Mouse (Mus musculus) kidney, embryonic 15.5 days (tissue): Measurements from ENCODE around the gene Wdr74. TPM values are rescaled to one million over a fixed set of nuclear protein-coding genes. Genes with fewer than 3 reads are reported as not detected.
"Not testable (repeated sequence)": the region's sequence is repeated elsewhere in the genome, so short reads cannot be mapped to it uniquely, and the experiment has no call there.

ENCODE experiments used
- ATAC-seq: fragments of 200-750 bp; cut with Nextera tagmentation; replicated peaks from 2 replicates; pipeline ENCODE4 v1.8.0; 2017; ENCODE audit warnings: moderate TSS enrichment; ENCODE audit not compliant: low FRiP score
- H3K27ac ChIP-seq: fragments of 300-500 bp; sonication (generic); 2 replicates; pipeline ENCODE4 v1.5.1; 2015; ENCODE audit warnings: mild to moderate bottlenecking, inconsistent platforms
- H3K27me3 ChIP-seq: fragments of 300-500 bp; sonication (generic); 2 replicates; pipeline ENCODE4 v1.6.1; 2015; ENCODE audit warnings: inconsistent platforms
- H3K36me3 ChIP-seq: fragments of 300-500 bp; sonication (generic); 2 replicates; pipeline ENCODE4 v1.6.1; 2015; ENCODE audit warnings: inconsistent platforms
- H3K4me1 ChIP-seq: fragments of 300-500 bp; sonication (generic); 2 replicates; pipeline ENCODE4 v1.6.1; 2015; ENCODE audit warnings: inconsistent platforms
- H3K4me2 ChIP-seq: fragments of 300-500 bp; sonication (generic); 2 replicates; pipeline ENCODE4 v1.6.1; 2015; ENCODE audit warnings: moderate library complexity, mild to moderate bottlenecking, inconsistent platforms
- H3K4me3 ChIP-seq: fragments of 300-500 bp; sonication (generic); replicated peaks from 2 replicates; pipeline ENCODE4 v1.5.1; 2015; ENCODE audit warnings: mild to moderate bottlenecking, inconsistent platforms
- H3K9ac ChIP-seq: fragments of 300-500 bp; sonication (generic); 2 replicates; pipeline ENCODE4 v1.6.1; 2015; ENCODE audit warnings: mild to moderate bottlenecking, inconsistent platforms
- H3K9me3 ChIP-seq: fragments of 300-500 bp; sonication (generic); replicated peaks from 2 replicates; pipeline ENCODE4 v1.6.1; 2016; ENCODE audit warnings: inconsistent platforms
- WGBS: fragments of 180-500 bp; shearing (Covaris S2); methylation state at CpG from one replicate; pipeline ENCODE4 v1.1.7; 2015; ENCODE audit warnings: mixed read lengths; 5-methylcytosine and 5-hydroxymethylcytosine counted together
- polyA plus RNA-seq: library from polyadenylated mRNA; unstranded; fragments of >200 nt; fragmentation: Nextera tagmentation; extraction: Ambion mirVana; gene quantifications from 2 replicates; pipeline ENCODE4 v1.2.1, GENCODE M21; 2015

The Wdr74 gene
- polyA plus RNA-seq, 1 experiment from 2014 or later: 94.2 TPM

- no peak for ATAC-seq
- no peaks in the 10 kb centered on the region for H3K27me3 ChIP-seq
- peak overlapping the region; percentile 83 for H3K9ac ChIP-seq
- peaks cover 34% of the 10 kb centered on the region for H3K4me1 ChIP-seq
- peak overlapping the region; percentile 97 for H3K27ac ChIP-seq
- whole genome bisulfite sequencing: 50% methylated on average over 4 of the region's 4 CpGs
- H3K9me3 ChIP-seq: no peaks in the 10 kb centered on the region
- H3K4me2 ChIP-seq: peak overlapping the region; percentile 77
- peak overlapping the region; percentile 87 for H3K4me3 ChIP-seq
- H3K36me3 ChIP-seq: peaks cover 52% of the 10 kb centered on the region
Observed at GRCm38 (mm10) chr19:8711506-8711905, 24.1 kb upstream of the Wdr74 start.

- Histone ChIP-seq H3K4me1 (peaks cover 34% of the 10 kb centered on the region), H3K4me3 (peak overlapping the region; percentile 87), H3K9ac (peak overlapping the region; percentile 83), H3K36me3 (peaks cover 45% of the 10 kb centered on the region), H3K27me3 (no peaks in the 10 kb centered on the region), H3K27ac (peak overlapping the region; percentile 97), H3K9me3 (no peaks in the 10 kb centered on the region), H3K4me2 (peak overlapping the region; percentile 77)
- 52% methylated on average over 10 of the region's 10 CpGs for WGBS
- ATAC-seq: no peak
Observed at GRCm38 (mm10) chr19:8711949-8712869, 23.4 kb upstream of the Wdr74 start.

GRCm38 (mm10) chr19:8712870-8713305, 22.7 kb upstream of the Wdr74 start:
- WGBS: under 1% methylated on average over 13 of the region's 13 CpGs
- Histone ChIP-seq H3K4me3 (peak overlapping the region; percentile 87), H3K9me3 (no peaks in the 10 kb centered on the region), H3K4me1 (peaks cover 34% of the 10 kb centered on the region), H3K27ac (peak overlapping the region; percentile 97), H3K4me2 (peak overlapping the region; percentile 77), H3K27me3 (no peaks in the 10 kb centered on the region), H3K36me3 (peaks cover 38% of the 10 kb centered on the region), H3K9ac (peak overlapping the region; percentile 83)
- ATAC-seq: peak; percentile 77

- no peaks in the 10 kb centered on the region for H3K27me3 ChIP-seq
- H3K27ac ChIP-seq: peak overlapping the region; percentile 97
- peak overlapping the region; percentile 87 for H3K4me3 ChIP-seq
- peak overlapping the region; percentile 77 for H3K4me2 ChIP-seq
- peak overlapping the region; percentile 83 for H3K9ac ChIP-seq
- peaks cover 34% of the 10 kb centered on the region for H3K4me1 ChIP-seq
- under 1% methylated on average over 51 of the region's 51 CpGs for WGBS
- ATAC-seq: peak; percentile 94
- no peaks in the 10 kb centered on the region for H3K9me3 ChIP-seq
- peaks cover 32% of the 10 kb centered on the region for H3K36me3 ChIP-seq
Observed at GRCm38 (mm10) chr19:8713306-8713996, 22.2 kb upstream of the Wdr74 start.

- ATAC-seq: peak; percentile 15; the same call in 1 of the 2 replicates
- peaks cover 26% of the 10 kb centered on the region for H3K36me3 ChIP-seq
Observed at GRCm38 (mm10) chr19:8713997-8714652, 21.5 kb upstream of the Wdr74 start.

GRCm38 (mm10) chr19:8714653-8715481, 20.8 kb upstream of the Wdr74 start:
- H3K9ac ChIP-seq: no peak overlapping the region
- no peak overlapping the region for H3K4me3 ChIP-seq
- H3K9me3 ChIP-seq: no peaks in the 10 kb centered on the region
- H3K27me3 ChIP-seq: no peaks in the 10 kb centered on the region
- 75% methylated on average over 10 of the region's 10 CpGs for WGBS
- ATAC-seq: no peak
- peaks cover 34% of the 10 kb centered on the region for H3K4me1 ChIP-seq
- H3K4me2 ChIP-seq: peak overlapping the region; percentile 77; the same call in 1 of the 2 replicates
- H3K27ac ChIP-seq: no peak overlapping the region
- peaks cover 18% of the 10 kb centered on the region for H3K36me3 ChIP-seq

More at GRCm38 (mm10) chr19:8713997-8714652, 21.5 kb upstream of the Wdr74 start:
- Histone ChIP-seq H3K27ac (peak overlapping the region; percentile 97), H3K4me2 (peak overlapping the region; percentile 77), H3K4me1 (peaks cover 34% of the 10 kb centered on the region), H3K9ac (peak overlapping the region; percentile 83), H3K9me3 (no peaks in the 10 kb centered on the region), H3K27me3 (no peaks in the 10 kb centered on the region), H3K4me3 (peak overlapping the region; percentile 87)
- WGBS: 4% methylated on average over 13 of the region's 13 CpGs

DNA sequence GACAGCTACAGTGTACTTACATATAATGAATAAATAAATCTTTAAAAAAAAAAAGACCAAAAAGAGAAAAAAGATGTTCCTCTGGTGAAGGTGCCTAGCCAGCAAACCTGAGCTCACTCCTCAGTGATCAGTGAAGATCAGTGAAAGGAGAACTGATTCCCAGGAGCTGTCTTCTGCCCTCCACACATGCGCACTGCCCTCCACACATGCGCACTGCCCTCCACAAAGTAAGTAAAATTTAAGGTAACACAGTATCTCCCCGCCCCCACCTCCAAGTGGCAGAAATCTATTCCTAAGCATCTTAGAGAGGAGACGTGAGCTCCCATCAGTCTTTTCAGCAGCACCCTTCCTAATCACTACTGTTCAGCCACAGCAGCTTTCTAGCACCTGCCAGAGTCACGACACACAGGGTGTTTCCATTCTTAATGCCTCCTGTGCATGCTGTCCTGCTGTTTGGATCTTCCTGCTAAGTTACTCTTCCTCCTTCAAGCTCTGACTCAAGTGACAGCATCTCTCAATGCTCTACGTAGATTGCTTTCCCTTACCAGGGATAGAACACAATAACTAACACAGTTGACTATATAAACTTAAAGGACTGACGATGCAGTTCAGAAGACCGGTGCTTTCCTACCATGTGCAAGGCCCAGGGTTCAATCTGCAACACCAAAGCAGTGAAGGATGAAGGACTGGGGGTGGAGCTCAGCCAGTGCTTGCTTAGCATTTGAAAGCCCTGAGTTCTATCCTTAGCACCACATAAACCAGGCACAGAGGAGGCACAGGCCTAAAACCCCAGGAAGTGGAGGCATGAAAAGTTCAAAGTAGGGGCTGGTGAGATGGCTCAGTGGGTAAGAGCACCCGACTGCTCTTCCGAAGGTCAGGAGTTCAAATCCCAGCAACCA, 19.5 kb upstream of the Wdr74 start:
- 76% methylated on average over 10 of the region's 10 CpGs for WGBS
- no peaks in the 10 kb centered on the region for H3K9me3 ChIP-seq
- ATAC-seq: no peak
- H3K4me3 ChIP-seq: no peak overlapping the region
- no peaks in the 10 kb centered on the region for H3K27me3 ChIP-seq
- no peak overlapping the region for H3K27ac ChIP-seq
- peaks cover 6% of the 10 kb centered on the region for H3K36me3 ChIP-seq
- H3K9ac ChIP-seq: no peak overlapping the region
- peaks cover 21% of the 10 kb centered on the region for H3K4me1 ChIP-seq
- no peak overlapping the region for H3K4me2 ChIP-seq

DNA sequence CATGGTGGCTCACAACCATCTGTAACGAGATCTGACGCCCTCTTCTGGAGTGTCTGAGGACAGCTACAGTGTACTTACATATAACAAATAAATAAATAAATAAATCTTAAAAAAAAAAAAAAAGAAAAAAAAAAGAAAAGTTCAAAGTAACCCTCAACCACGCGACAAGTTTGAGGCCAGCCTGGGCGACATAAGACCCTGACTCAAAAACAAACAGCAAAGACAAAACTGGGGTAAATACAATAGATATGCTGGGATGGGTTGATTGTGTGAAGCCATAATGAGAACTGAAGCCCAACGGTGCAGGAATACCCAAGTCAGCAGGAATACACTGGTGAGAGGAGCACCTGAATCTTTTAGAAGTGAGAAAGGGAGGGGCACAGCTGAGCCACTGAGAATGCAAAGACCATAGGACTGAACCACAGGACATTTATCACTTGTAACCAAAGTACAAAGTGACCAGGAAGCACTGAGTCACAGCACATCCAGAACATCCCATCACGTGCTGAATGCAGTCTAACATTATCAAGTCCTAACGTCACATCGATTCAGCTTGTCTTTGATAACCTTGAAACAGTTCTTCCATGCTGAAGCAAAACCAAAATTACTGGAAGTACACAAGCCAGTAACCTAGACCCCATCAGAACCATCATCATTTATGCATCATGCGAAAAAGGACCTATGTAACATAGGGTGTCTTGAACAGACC, 18.7 kb upstream of the Wdr74 start:
- no peaks in the 10 kb centered on the region for H3K9me3 ChIP-seq
- 80% methylated on average over 9 of the region's 10 CpGs for WGBS
- no peak overlapping the region for H3K4me3 ChIP-seq
- H3K4me1 ChIP-seq: peaks cover 22% of the 10 kb centered on the region
- no peak for ATAC-seq
- no peaks in the 10 kb centered on the region; the same call in 1 of the 2 replicates for H3K36me3 ChIP-seq
- H3K27me3 ChIP-seq: no peaks in the 10 kb centered on the region
- H3K4me2 ChIP-seq: no peak overlapping the region
- H3K9ac ChIP-seq: no peak overlapping the region
- H3K27ac ChIP-seq: no peak overlapping the region

DNA sequence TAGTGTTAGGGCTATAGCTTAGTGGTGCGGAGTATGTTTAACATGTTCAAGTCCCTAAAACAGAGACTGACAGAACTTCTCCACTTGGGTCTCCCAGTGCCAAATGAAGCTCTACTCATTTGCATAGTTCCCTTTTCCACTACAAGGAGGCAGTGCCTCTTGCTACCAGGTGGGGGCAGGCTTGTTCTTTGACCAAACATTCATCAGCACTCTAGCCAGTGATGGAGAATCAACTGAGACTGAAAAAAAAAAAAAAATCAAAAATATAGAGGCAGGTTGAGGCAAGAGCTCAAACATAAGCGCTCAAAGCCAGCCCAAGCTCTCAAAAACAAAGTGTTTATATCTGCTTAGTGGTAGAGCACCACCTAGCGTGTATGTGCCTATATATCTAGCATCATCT, 17.3 kb upstream of the Wdr74 start:
- Histone ChIP-seq H3K36me3 (no peaks in the 10 kb centered on the region), H3K4me1 (peaks cover 21% of the 10 kb centered on the region), H3K27ac (no peak overlapping the region), H3K4me3 (no peak overlapping the region), H3K9ac (no peak overlapping the region), H3K4me2 (no peak overlapping the region), H3K27me3 (no peaks in the 10 kb centered on the region), H3K9me3 (no peaks in the 10 kb centered on the region)
- 84% methylated on average over 3 of the region's 3 CpGs for WGBS
- no peak for ATAC-seq

GRCm38 (mm10) chr19:8719037-8719436, 16.6 kb upstream of the Wdr74 start:
- H3K9ac ChIP-seq, H3K9me3 ChIP-seq, H3K27me3 ChIP-seq, H3K4me2 ChIP-seq, H3K27ac ChIP-seq, H3K4me3 ChIP-seq, H3K36me3 ChIP-seq, ATAC-seq: not testable (repeated sequence)
- peaks cover 18% of the 10 kb centered on the region for H3K4me1 ChIP-seq
